Mouse (Mus musculus): Measurements from ENCODE around the gene Gm27179. TPM values are rescaled to one million over a fixed set of nuclear protein-coding genes. Genes with fewer than 3 reads are reported as not detected.
"Not testable (repeated sequence)": the region's sequence is repeated elsewhere in the genome, so short reads cannot be mapped to it uniquely, and the experiment has no call there.

Gene Gm27179
- 0.04 TPM in 1 of 2 replicates, not detected in the other for polyA plus RNA-seq (2012; rRNA removed)

DNA sequence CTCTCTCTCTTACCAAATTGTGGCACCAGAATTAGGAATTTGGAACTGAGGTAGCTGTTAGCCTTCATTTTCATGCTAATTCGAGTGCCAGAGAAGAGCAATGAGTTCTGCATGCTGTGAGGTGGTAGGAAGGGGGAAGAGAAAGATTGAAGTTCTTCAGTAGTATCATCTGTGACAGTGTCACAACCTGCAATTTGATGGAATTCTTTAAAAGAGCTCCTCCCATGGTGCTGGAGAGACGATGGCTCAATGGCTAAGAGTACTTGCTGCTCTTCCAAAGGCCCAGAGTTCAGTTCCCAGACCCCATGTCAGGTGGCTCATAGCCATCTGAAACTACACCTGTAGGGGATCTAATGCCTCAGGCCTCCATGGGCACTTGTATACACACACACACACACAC, at the start of gene Gm27179:
Gene Gm27179, minus strand, starts transcription at position 101 of the 400 bp plus-strand sequence.
- not testable (repeated sequence) for H3K27ac ChIP-seq (ENCODE audit: insufficient read depth, low read length); H3K4me1 ChIP-seq (ENCODE audit: control insufficient read depth, insufficient read depth, low read length); H3K4me3 ChIP-seq (ENCODE audit: insufficient read depth, low read length)

- not testable (repeated sequence) for H3K27ac ChIP-seq (ENCODE audit: insufficient read depth, low read length); H3K4me1 ChIP-seq (ENCODE audit: control insufficient read depth, insufficient read depth, low read length); H3K4me3 ChIP-seq (ENCODE audit: insufficient read depth, low read length)
Measured at GRCm38 (mm10) chr14:69557550-69557949, 45.2 kb upstream of the Gm27179 start.

- H3K27ac ChIP-seq (ENCODE audit: insufficient read depth, low read length); H3K4me1 ChIP-seq (ENCODE audit: control insufficient read depth, insufficient read depth, low read length); H3K4me3 ChIP-seq (ENCODE audit: insufficient read depth, low read length): not testable (repeated sequence)
Measured at GRCm38 (mm10) chr14:69556820-69557219, 44.5 kb upstream of the Gm27179 start.

DNA sequence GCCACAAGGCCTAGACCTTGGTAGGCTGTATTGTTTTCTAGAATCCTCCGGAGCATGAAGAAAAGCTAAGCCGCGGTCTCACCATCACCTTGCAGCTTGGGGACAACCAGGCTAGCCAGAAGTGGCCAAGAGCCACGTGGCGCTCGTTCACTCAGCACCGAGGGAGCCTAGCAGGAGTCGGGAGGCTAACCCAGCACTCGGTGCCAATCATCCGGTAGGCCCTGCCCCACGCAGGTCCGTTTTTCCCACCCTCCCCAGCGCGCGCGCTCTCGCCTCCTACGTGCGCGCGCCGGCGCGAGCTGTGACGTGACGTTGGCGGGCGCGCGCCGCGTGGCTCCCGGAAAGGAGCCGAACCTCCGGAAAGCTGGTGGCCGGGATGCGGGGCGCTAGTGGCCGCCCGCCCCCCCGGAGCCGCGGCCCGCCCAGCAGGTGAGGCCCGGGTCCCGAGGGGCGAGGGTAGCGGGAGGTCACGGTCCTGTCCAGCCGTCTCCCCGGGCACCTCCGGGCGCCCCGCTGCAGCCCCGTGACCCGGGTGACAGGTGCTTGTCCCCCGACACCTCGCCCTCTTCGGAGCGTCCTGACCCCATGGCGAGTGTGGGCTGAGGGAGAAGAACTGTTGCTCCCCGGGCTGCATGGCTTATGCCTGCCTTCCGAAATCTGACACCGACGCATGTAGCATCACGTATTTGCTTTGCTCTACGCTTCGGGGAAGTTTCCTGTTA, 42.9 kb upstream of the Gm27179 start, which contains the start of gene Entpd4b:
Gene Entpd4b, plus strand, starts transcription at position 315 of the 722 bp plus-strand sequence.
- not testable (repeated sequence) for H3K4me3 ChIP-seq (ENCODE audit: insufficient read depth, low read length); H3K27ac ChIP-seq (ENCODE audit: insufficient read depth, low read length); H3K4me1 ChIP-seq (ENCODE audit: control insufficient read depth, insufficient read depth, low read length)

GRCm38 (mm10) chr14:69547310-69547709, 35.0 kb upstream of the Gm27179 start:
- H3K4me1 ChIP-seq (ENCODE audit: control insufficient read depth, insufficient read depth, low read length); H3K4me3 ChIP-seq (ENCODE audit: insufficient read depth, low read length); H3K27ac ChIP-seq (ENCODE audit: insufficient read depth, low read length): not testable (repeated sequence)

GRCm38 (mm10) chr14:69545052-69545451, 32.7 kb upstream of the Gm27179 start:
- H3K4me1 ChIP-seq (ENCODE audit: control insufficient read depth, insufficient read depth, low read length); H3K4me3 ChIP-seq (ENCODE audit: insufficient read depth, low read length); H3K27ac ChIP-seq (ENCODE audit: insufficient read depth, low read length): not testable (repeated sequence)

DNA sequence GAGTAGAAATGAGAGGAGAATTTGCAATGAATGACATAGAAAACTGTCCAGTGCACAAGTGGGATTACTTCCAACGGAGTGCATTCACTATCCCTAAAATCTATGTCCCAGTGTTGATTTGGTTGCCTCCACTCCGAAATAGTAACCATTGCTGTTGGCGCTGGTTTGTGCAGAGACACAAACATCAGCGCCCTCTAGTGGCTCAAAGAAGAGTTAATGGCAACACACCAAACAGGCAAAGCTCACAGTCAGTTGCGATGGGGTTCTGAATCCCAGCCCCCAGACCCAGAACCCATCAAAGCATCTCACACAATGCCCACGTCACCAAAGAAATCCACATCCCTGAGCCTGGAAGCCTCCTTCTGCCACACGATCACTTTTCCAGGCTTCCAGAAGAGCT, 31.7 kb upstream of the Gm27179 start:
- not testable (repeated sequence) for H3K4me3 ChIP-seq (ENCODE audit: insufficient read depth, low read length); H3K4me1 ChIP-seq (ENCODE audit: control insufficient read depth, insufficient read depth, low read length); H3K27ac ChIP-seq (ENCODE audit: insufficient read depth, low read length)

DNA sequence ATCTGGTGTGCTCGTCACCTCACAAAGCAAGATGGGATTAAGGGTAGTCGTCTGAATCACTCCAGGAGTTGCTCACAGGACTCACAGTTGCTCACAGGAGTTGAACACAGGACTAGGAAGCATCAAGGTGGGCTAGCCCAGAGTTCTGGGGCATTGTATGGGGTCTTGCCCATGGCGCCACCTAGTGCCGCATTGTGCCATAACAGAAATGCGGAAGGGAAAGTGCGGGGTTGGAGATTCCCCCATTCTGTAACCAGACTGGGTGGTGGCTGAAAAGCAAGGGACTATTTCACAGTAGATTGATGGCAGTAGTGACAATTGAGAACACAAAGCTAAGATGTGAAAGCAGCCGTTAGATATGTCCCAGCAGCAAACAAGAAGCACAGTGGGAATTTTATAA, 30.3 kb upstream of the Gm27179 start:
- H3K4me1 ChIP-seq (ENCODE audit: control insufficient read depth, insufficient read depth, low read length); H3K4me3 ChIP-seq (ENCODE audit: insufficient read depth, low read length): not testable (repeated sequence)

DNA sequence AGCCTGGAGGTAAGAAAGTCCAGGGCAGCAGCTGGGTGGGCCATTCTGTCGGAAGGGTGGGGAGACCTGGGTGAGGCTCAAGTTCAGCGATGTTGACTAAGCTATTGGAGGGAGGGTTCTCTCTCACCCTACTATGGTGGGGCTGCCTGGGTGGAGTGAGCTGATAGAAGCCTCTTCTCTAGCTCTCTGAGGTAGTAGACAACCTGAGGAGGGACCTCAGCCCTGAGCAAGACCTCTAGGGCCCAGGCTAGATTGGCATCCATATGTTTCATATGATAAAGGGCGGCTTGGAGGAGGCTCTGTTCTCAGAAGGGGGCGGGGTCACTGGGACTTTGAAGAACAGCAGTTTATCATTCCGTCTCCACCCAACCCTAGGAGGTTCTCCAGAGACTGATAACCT, 27.8 kb upstream of the Gm27179 start:
- H3K4me3 ChIP-seq (ENCODE audit: insufficient read depth, low read length); H3K27ac ChIP-seq (ENCODE audit: insufficient read depth, low read length); H3K4me1 ChIP-seq (ENCODE audit: control insufficient read depth, insufficient read depth, low read length): not testable (repeated sequence)

More for the DNA sequence above, 30.3 kb upstream of the Gm27179 start:
- H3K27ac ChIP-seq (ENCODE audit: insufficient read depth, low read length): not testable (repeated sequence)

DNA sequence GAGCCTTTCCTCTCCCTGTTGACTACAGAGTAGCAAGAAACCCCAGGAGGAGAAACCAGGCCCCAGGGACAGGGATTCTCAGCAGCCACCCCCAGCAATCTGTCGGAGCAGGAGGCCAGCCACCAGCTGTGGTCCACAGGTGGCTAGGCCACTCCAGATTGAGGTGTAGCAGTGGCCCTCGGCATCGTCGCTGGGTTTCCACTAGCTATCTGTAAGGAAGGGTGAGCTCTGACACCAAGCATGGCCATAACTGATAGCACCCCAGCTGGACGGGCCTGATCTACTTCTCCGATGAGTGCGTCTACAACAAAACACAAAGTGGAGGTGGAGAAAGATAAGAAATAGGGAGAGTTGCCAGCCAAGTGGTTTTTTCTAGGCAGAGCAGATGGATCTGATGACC, 24.2 kb upstream of the Gm27179 start:
- H3K4me1 ChIP-seq (ENCODE audit: control insufficient read depth, insufficient read depth, low read length); H3K27ac ChIP-seq (ENCODE audit: insufficient read depth, low read length); H3K4me3 ChIP-seq (ENCODE audit: insufficient read depth, low read length): not testable (repeated sequence)

- not testable (repeated sequence) for H3K4me3 ChIP-seq (ENCODE audit: insufficient read depth, low read length); H3K4me1 ChIP-seq (ENCODE audit: control insufficient read depth, insufficient read depth, low read length); H3K27ac ChIP-seq (ENCODE audit: insufficient read depth, low read length)
Measured at GRCm38 (mm10) chr14:69526202-69526601, 13.9 kb upstream of the Gm27179 start.

DNA sequence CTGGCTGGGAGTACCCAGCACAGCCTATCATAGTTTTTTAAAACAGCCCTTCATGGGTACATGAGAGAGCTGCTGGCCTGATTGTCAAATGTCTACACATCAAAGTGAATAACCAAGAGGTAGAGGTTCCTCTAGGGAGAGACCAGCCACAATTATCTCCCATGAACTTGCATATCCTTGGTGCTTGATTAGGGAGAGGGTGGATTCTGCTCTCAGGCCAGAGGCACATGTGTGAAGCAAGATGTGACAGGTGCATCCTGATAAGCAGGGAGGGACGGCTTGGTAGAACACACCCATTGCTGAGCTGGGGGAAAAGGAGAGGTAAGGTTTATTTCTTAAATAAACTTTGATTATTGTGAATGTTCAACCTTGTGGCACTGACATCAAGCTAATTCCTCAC, 10.7 kb upstream of the Gm27179 start:
- not testable (repeated sequence) for H3K4me1 ChIP-seq (ENCODE audit: control insufficient read depth, insufficient read depth, low read length); H3K27ac ChIP-seq (ENCODE audit: insufficient read depth, low read length); H3K4me3 ChIP-seq (ENCODE audit: insufficient read depth, low read length)

DNA sequence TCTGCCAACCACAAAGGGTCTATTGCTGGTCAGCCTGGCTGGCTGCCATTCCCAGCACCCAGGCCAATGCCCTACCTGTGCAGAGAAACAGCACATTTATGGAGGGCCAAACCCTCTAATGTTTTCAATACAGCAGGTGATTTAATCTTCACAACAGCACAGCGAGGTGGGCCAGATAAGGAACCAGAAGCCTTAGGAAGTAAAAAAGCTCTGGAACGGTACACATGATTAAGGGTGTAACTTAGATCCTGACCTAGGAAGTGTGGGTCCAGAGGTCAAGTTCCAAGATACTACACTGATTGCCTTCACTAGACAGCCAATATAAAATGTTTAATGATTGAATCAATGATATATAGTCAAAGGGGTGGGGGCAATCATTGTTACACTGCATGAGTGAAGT, 8.5 kb upstream of the Gm27179 start:
- H3K27ac ChIP-seq (ENCODE audit: insufficient read depth, low read length); H3K4me3 ChIP-seq (ENCODE audit: insufficient read depth, low read length); H3K4me1 ChIP-seq (ENCODE audit: control insufficient read depth, insufficient read depth, low read length): not testable (repeated sequence)

DNA sequence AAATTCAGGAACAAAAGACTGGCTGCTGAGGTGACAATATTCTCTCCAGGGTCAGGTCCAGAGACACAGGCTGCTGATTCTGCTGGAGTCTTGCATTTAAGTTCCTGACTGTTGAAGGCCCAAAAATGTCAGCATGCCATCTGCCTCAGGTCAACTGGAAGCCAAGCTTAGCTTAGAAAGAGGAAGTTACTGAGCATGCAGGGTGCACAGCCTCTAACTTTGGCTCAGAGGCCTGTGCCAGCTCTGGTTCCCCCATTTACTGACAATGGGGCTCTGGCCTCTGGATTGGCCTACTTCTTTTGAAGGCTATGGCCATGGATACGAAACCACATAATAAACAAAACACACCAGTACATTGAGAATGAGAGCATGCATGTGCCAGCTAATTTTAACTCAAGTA, 5.3 kb downstream of the Gm27179 start:
- H3K4me1 ChIP-seq (ENCODE audit: control insufficient read depth, insufficient read depth, low read length); H3K4me3 ChIP-seq (ENCODE audit: insufficient read depth, low read length); H3K27ac ChIP-seq (ENCODE audit: insufficient read depth, low read length): not testable (repeated sequence)

- not testable (repeated sequence) for H3K4me1 ChIP-seq (ENCODE audit: control insufficient read depth, insufficient read depth, low read length); H3K27ac ChIP-seq (ENCODE audit: insufficient read depth, low read length); H3K4me3 ChIP-seq (ENCODE audit: insufficient read depth, low read length)
Measured at GRCm38 (mm10) chr14:69503174-69503573, 9.2 kb downstream of the Gm27179 start, which contains the start of gene Gm16867. Gene Gm16867, minus strand, starts transcription at chr14:69503362.

DNA sequence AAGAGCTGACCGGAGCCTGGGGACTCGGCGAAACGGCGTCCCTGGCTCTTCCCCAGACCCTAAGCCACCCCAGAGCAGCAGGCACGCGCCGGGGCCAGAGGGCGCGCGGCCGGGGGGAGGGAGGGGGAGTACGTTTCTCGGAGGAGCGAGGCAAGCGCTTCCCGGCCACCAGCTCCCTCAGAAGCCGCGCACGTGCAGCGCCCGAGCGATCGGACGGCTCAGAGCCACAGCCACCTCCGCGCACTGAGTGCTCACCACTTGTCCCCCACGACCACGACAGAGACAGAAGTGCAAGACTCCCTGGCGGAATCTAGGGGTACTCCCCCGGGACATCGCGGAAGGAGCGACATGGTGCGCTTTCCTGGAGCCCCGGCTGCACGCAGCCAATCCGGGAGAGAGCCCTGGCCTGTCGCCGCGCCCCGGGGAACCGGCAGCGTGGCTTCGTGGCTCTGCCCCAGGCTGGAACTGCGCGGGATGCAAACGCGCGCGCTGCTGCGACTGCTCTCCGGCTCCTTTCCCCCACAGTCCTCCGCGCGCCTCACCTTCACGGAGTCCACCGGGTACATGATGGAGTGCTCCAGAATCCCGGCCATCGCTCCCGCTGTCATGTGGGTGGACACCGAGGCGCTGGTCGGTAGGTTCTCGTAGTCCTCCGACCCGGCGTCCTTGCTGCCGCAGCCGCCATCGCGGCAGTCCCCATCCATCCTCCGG, 9.8 kb downstream of the Gm27179 start:
- H3K4me1 ChIP-seq (ENCODE audit: control insufficient read depth, insufficient read depth, low read length); H3K27ac ChIP-seq (ENCODE audit: insufficient read depth, low read length); H3K4me3 ChIP-seq (ENCODE audit: insufficient read depth, low read length): not testable (repeated sequence)
